Mouse (Mus musculus) forebrain, embryonic 15.5 days (tissue): ENCODE measurements around the gene Exoc6. TPM values are rescaled to one million over a fixed set of nuclear protein-coding genes. Genes with fewer than 3 reads are reported as not detected.

Source experiments
- ATAC-seq: fragments of 200-750 bp; cut with Nextera tagmentation; replicated peaks from 2 replicates; pipeline ENCODE4 v1.8.0; 2017; ENCODE audit warnings: mild to moderate bottlenecking, moderate TSS enrichment, moderate library complexity
- H3K27ac ChIP-seq: fragments of 300-500 bp; sonication (generic); replicated peaks from 2 replicates; pipeline ENCODE4 v1.5.1; 2015; ENCODE audit warnings: mild to moderate bottlenecking, inconsistent platforms
- H3K27me3 ChIP-seq: fragments of 300-500 bp; sonication (generic); 2 replicates; pipeline ENCODE4 v1.6.1; 2015; ENCODE audit warnings: inconsistent platforms
- H3K36me3 ChIP-seq: fragments of 300-500 bp; sonication (generic); 2 replicates; pipeline ENCODE4 v1.6.1; 2015; ENCODE audit warnings: mild to moderate bottlenecking, inconsistent platforms
- H3K4me1 ChIP-seq: fragments of 300-500 bp; sonication (generic); 2 replicates; pipeline ENCODE4 v1.6.1; 2015; ENCODE audit warnings: inconsistent platforms
- H3K4me2 ChIP-seq: fragments of 300-500 bp; sonication (generic); replicated peaks from 2 replicates; pipeline ENCODE4 v1.6.1; 2015; ENCODE audit warnings: mild to moderate bottlenecking, inconsistent platforms
- H3K4me3 ChIP-seq: fragments of 300-500 bp; sonication (generic); 2 replicates; pipeline ENCODE4 v1.5.1; 2015; ENCODE audit warnings: mild to moderate bottlenecking, inconsistent platforms
- H3K9ac ChIP-seq: fragments of 300-500 bp; sonication (generic); replicated peaks from 2 replicates; pipeline ENCODE4 v1.6.1; 2015; ENCODE audit warnings: mild to moderate bottlenecking, inconsistent platforms
- H3K9me3 ChIP-seq: fragments of 300-500 bp; sonication (generic); 2 replicates; pipeline ENCODE4 v1.6.1; 2016; ENCODE audit warnings: inconsistent platforms
- WGBS: fragments of 180-500 bp; shearing (Covaris S2); methylation state at CpG from one replicate; pipeline ENCODE4 v1.1.7; 2015; ENCODE audit warnings: mixed read lengths; 5-methylcytosine and 5-hydroxymethylcytosine counted together
- polyA plus RNA-seq: library from polyadenylated mRNA; unstranded; fragments of >200 nt; fragmentation: Nextera tagmentation; extraction: Ambion mirVana; gene quantifications from 2 replicates; pipeline ENCODE4 v1.2.1, GENCODE M21; 2015

Exoc6 gene
- polyA plus RNA-seq, 1 experiment from 2014 or later = 22.0 TPM

DNA sequence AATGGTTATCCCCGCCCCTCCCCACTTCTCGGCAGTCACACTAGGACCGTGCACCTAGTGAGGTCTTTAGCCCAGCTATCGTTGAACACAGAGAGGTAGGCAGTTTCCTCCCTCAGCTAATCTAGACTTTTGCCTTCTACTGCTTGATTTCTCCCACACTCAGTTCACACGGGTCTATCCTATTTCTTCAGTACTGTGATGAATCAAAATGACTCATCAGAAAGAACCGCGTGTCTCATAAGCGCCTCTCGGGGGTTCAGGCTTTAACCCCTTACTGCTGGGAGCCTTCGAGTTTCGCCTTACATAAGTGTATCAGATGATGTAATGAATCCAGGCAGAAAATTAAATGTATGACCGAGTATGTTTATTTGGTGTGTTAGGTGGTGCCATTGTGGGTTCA is 123.2 kb downstream of the Exoc6 start:
- Histone ChIP-seq H3K9ac (no peak overlapping the region), H3K4me3 (no peak overlapping the region), H3K9me3 (no peaks in the 10 kb centered on the region), H3K36me3 (no peaks in the 10 kb centered on the region), H3K4me1 (no peaks in the 10 kb centered on the region), H3K27me3 (no peaks in the 10 kb centered on the region), H3K27ac (no peak overlapping the region), H3K4me2 (no peak overlapping the region)
- ATAC-seq = no peak
- 61% methylated on average over 12 of the region's 12 CpGs for WGBS

GRCm38 (mm10) chr19:37685281-37685680 is 135.1 kb downstream of the Exoc6 start, which contains the start of gene Cyp26c1:
TSS of gene Cyp26c1 (plus strand) at chr19:37685581.
- ATAC-seq = no peak
- peaks cover 78% of the 10 kb centered on the region for H3K27me3 ChIP-seq
- peaks cover 21% of the 10 kb centered on the region; the same call in 1 of the 2 replicates for H3K4me1 ChIP-seq
- no peak within 1 kb of the TSS for H3K4me3 ChIP-seq
- H3K9ac ChIP-seq = no peak within 1 kb of the TSS
- H3K27ac ChIP-seq = no peak within 1 kb of the TSS
- 7% methylated on average over 6 of the region's 6 CpGs for WGBS
- no peak within 1 kb of the TSS for H3K4me2 ChIP-seq
- H3K36me3 ChIP-seq = no peaks in the 10 kb centered on the region
- H3K9me3 ChIP-seq = no peaks in the 10 kb centered on the region

- Histone ChIP-seq H3K9ac (no peak overlapping the region), H3K4me1 (peaks cover 25% of the 10 kb centered on the region), H3K27me3 (peaks cover 89% of the 10 kb centered on the region), H3K27ac (no peak overlapping the region), H3K4me2 (no peak overlapping the region), H3K9me3 (no peaks in the 10 kb centered on the region), H3K36me3 (no peaks in the 10 kb centered on the region), H3K4me3 (no peak overlapping the region)
- ATAC-seq = no peak
- 4% methylated on average over 23 of the region's 23 CpGs for WGBS
These were observed 136.1 kb downstream of the Exoc6 start for GRCm38 (mm10) chr19:37686347-37686746.

- Histone ChIP-seq H3K4me3 (no peak overlapping the region), H3K4me2 (no peak overlapping the region), H3K9ac (no peak overlapping the region), H3K27ac (no peak overlapping the region), H3K9me3 (no peaks in the 10 kb centered on the region), H3K27me3 (peaks cover 97% of the 10 kb centered on the region), H3K36me3 (no peaks in the 10 kb centered on the region), H3K4me1 (peaks cover 25% of the 10 kb centered on the region)
- WGBS = 2% methylated on average over 62 of the region's 62 CpGs
- no peak for ATAC-seq
These were observed 137.0 kb downstream of the Exoc6 start for GRCm38 (mm10) chr19:37686941-37687850.

GRCm38 (mm10) chr19:37689478-37689877 is 139.3 kb downstream of the Exoc6 start:
- Histone ChIP-seq H3K9ac (no peak overlapping the region), H3K4me3 (no peak overlapping the region), H3K4me1 (peaks cover 33% of the 10 kb centered on the region), H3K36me3 (no peaks in the 10 kb centered on the region), H3K27ac (no peak overlapping the region), H3K27me3 (peaks cover 100% of the 10 kb centered on the region), H3K9me3 (no peaks in the 10 kb centered on the region), H3K4me2 (no peak overlapping the region)
- 40% methylated on average over 5 of the region's 5 CpGs for WGBS
- no peak for ATAC-seq

DNA sequence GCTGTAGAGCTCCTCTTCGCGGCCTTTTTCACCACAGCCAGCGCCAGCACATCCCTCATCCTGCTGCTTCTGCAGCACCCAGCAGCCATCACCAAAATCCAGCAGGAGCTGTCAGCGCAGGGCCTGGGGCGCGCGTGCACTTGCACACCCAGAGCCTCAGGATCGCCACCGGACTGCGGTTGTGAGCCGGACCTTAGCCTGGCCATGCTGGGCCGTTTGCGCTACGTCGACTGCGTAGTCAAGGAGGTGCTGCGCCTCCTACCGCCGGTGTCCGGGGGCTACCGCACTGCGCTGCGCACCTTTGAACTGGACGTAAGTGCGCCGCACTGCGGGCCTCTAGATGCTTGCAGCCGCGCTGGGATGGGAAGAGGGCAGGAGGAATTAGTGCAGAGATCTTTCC is 140.5 kb downstream of the Exoc6 start:
- 1% methylated on average over 29 of the region's 29 CpGs for WGBS
- H3K4me1 ChIP-seq = peaks cover 28% of the 10 kb centered on the region
- no peak overlapping the region for H3K4me2 ChIP-seq
- no peak for ATAC-seq
- H3K4me3 ChIP-seq = no peak overlapping the region
- no peak overlapping the region for H3K27ac ChIP-seq
- H3K36me3 ChIP-seq = no peaks in the 10 kb centered on the region
- no peak overlapping the region for H3K9ac ChIP-seq
- no peaks in the 10 kb centered on the region for H3K9me3 ChIP-seq
- H3K27me3 ChIP-seq = peaks cover 100% of the 10 kb centered on the region

DNA sequence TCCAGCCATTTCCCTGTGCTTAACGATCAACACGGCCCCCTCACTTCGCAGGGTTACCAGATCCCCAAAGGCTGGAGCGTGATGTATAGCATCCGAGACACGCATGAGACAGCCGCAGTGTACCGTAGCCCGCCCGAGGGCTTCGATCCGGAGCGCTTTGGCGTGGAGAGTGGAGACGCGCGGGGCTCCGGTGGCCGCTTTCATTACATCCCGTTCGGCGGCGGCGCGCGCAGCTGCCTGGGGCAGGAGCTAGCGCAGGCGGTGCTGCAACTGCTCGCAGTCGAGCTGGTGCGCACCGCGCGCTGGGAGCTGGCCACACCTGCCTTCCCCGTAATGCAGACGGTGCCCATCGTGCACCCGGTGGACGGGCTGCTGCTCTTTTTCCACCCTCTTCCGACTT is 142.7 kb downstream of the Exoc6 start:
- Histone ChIP-seq H3K36me3 (no peaks in the 10 kb centered on the region), H3K4me2 (peak overlapping the region; percentile 64), H3K27ac (no peak overlapping the region), H3K4me3 (peak overlapping the region; percentile 37), H3K9ac (0 out of 2 replicates have a peak overlapping the region, but pooled peaks have one; percentile 25), H3K9me3 (no peaks in the 10 kb centered on the region), H3K27me3 (peaks cover 100% of the 10 kb centered on the region), H3K4me1 (peaks cover 31% of the 10 kb centered on the region)
- ATAC-seq = peak; percentile 51
- under 1% methylated on average over 40 of the region's 40 CpGs for WGBS

- Histone ChIP-seq H3K27me3 (peaks cover 100% of the 10 kb centered on the region), H3K4me3 (no peak overlapping the region), H3K36me3 (no peaks in the 10 kb centered on the region), H3K4me1 (peaks cover 44% of the 10 kb centered on the region), H3K27ac (no peak overlapping the region), H3K9me3 (no peaks in the 10 kb centered on the region), H3K9ac (no peak overlapping the region), H3K4me2 (no peak overlapping the region)
- 23% methylated on average over 13 of the region's 13 CpGs for WGBS
- no peak for ATAC-seq
These were observed 144.9 kb downstream of the Exoc6 start for GRCm38 (mm10) chr19:37695146-37695545.

DNA sequence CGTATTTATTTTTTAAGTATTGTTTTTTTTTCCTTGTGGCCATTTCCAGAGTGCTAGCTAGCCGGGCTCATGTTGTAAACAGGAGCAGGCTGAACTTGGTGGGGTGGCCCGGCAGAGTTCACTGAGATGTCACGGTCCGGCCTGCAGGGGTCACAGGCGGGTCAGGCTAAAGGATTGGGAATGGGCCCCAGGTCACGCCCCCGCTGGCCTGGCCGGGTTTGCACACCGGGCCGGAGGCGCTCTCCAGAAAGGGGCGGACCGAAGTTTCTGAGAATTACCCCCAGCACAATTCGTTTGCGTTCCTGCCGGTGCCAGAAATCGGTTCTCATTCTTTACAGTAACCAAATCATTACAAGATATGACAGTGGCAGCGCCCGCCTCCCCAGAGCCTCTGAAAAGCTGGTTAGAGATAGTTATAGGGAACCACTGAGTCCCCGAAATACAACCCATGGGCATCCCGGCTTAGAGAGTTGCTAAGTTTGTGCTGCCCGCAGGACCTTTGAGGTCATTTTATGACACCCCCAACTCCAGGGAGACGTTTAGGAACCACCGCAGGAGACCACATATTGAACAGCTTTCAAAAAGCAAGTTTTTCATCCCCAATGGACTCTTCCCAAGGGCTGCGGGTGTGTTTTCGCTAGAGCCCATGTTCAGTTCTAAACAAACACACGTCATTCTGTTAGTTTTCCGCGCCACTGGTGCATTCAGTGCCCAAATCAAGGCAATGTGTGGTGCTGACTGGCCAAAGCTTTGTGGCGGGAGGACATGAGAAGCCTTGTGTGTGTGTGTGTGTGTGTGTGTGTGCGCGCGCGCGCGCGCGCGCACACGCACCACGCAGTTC is 145.8 kb downstream of the Exoc6 start:
- no peak overlapping the region for H3K27ac ChIP-seq
- H3K36me3 ChIP-seq = no peaks in the 10 kb centered on the region
- H3K4me2 ChIP-seq = peak overlapping the region; percentile 24; the same call in 1 of the 2 replicates
- H3K9ac ChIP-seq = no peak overlapping the region
- no peaks in the 10 kb centered on the region for H3K9me3 ChIP-seq
- peaks cover 100% of the 10 kb centered on the region for H3K27me3 ChIP-seq
- peaks cover 40% of the 10 kb centered on the region for H3K4me1 ChIP-seq
- peak overlapping the region; percentile 17; the same call in 1 of the 2 replicates for H3K4me3 ChIP-seq
- ATAC-seq = no peak
- 2% methylated on average over 42 of the region's 42 CpGs for WGBS

- peaks cover 40% of the 10 kb centered on the region for H3K4me1 ChIP-seq
- H3K9me3 ChIP-seq = no peaks in the 10 kb centered on the region
- peak overlapping the region; percentile 36 for H3K4me3 ChIP-seq
- H3K27me3 ChIP-seq = peaks cover 97% of the 10 kb centered on the region
- no peak overlapping the region for H3K27ac ChIP-seq
- peak overlapping the region; percentile 53; the same call in 1 of the 2 replicates for H3K4me2 ChIP-seq
- H3K9ac ChIP-seq = no peak overlapping the region
- 2% methylated on average over 22 of the region's 22 CpGs for WGBS
- no peaks in the 10 kb centered on the region for H3K36me3 ChIP-seq
- no peak for ATAC-seq
These were observed 146.6 kb downstream of the Exoc6 start for GRCm38 (mm10) chr19:37696603-37697334.

- Histone ChIP-seq H3K36me3 (no peaks in the 10 kb centered on the region), H3K27ac (no peak overlapping the region), H3K4me3 (peak overlapping the region; percentile 36), H3K4me1 (peaks cover 40% of the 10 kb centered on the region), H3K9me3 (no peaks in the 10 kb centered on the region), H3K9ac (no peak overlapping the region), H3K27me3 (peaks cover 97% of the 10 kb centered on the region), H3K4me2 (peak overlapping the region; percentile 53)
- ATAC-seq = no peak
- WGBS = under 1% methylated on average over 18 of the region's 18 CpGs
These were observed 147.1 kb downstream of the Exoc6 start for GRCm38 (mm10) chr19:37697335-37697636.
